Mouse (Mus musculus) liver, embryonic 16.5 days (tissue): ENCODE data around the gene Jmjd6. TPM values are rescaled to one million over a fixed set of nuclear protein-coding genes. Genes with fewer than 3 reads are reported as not detected.

ENCODE experiments used
- ATAC-seq: fragments of 200-750 bp; cut with Nextera tagmentation; 2 replicates; pipeline ENCODE4 v1.8.0; 2017; ENCODE audit warnings: low read depth, mild to moderate bottlenecking, moderate number of reproducible peaks, moderate library complexity
- H3K27ac ChIP-seq: fragments of 300-500 bp; sonication (generic); 2 replicates; pipeline ENCODE4 v1.5.1; 2014; ENCODE audit warnings: mild to moderate bottlenecking, low read length
- H3K27me3 ChIP-seq: fragments of 300-500 bp; sonication (generic); 2 replicates; pipeline ENCODE4 v1.6.1; 2014; ENCODE audit warnings: low read depth, low read length, mixed read lengths; ENCODE audit not compliant: control insufficient read depth, insufficient read depth
- H3K36me3 ChIP-seq: fragments of 300-500 bp; sonication (generic); 2 replicates; pipeline ENCODE4 v1.6.1; 2014; ENCODE audit warnings: mild to moderate bottlenecking; ENCODE audit not compliant: control insufficient read depth, insufficient read depth
- H3K4me1 ChIP-seq: fragments of 300-500 bp; sonication (generic); 2 replicates; pipeline ENCODE4 v1.6.1; 2014; ENCODE audit warnings: low read depth, low read length, mixed read lengths; ENCODE audit not compliant: control insufficient read depth
- H3K4me2 ChIP-seq: fragments of 300-500 bp; sonication (generic); 2 replicates; pipeline ENCODE4 v1.6.1; 2014; ENCODE audit warnings: low read depth, low read length, mixed read lengths
- H3K4me3 ChIP-seq: fragments of 300-500 bp; sonication (generic); 2 replicates; pipeline ENCODE4 v1.5.1; 2014; ENCODE audit warnings: low read depth, mild to moderate bottlenecking, low read length
- H3K9ac ChIP-seq: fragments of 300-500 bp; sonication (generic); 2 replicates; pipeline ENCODE4 v1.6.1; 2014; ENCODE audit warnings: low read depth, low read length
- H3K9me3 ChIP-seq: fragments of 300-500 bp; sonication (generic); replicated peaks from 2 replicates; pipeline ENCODE4 v1.6.1; 2016; ENCODE audit warnings: low read length; ENCODE audit not compliant: control insufficient read depth
- WGBS: fragments of 180-500 bp; shearing (Covaris S2); extraction: QIAGEN DNeasy Blood & Tissue Kit; methylation state at CpG from one replicate; pipeline ENCODE4 v1.1.7; 2014; ENCODE audit not compliant: insufficient replicate concordance; 5-methylcytosine and 5-hydroxymethylcytosine counted together
- polyA plus RNA-seq: library from polyadenylated mRNA; unstranded; fragments of >200 nt; fragmentation: Nextera tagmentation; extraction: Ambion mirVana; gene quantifications from 2 replicates; pipeline ENCODE4 v1.2.1, GENCODE M21; 2015

Gene Jmjd6
- polyA plus RNA-seq, 1 experiment from 2014 or later, result 25.4 TPM

GRCm38 (mm10) chr11:116848086-116848876 lies 5.0 kb upstream of the Jmjd6 start:
- Histone ChIP-seq H3K9ac (no peak overlapping the region), H3K4me2 (no peak overlapping the region), H3K36me3 (peaks cover 35% of the 10 kb centered on the region), H3K4me3 (no peak overlapping the region), H3K27ac (no peak overlapping the region), H3K4me1 (peaks cover 7% of the 10 kb centered on the region), H3K27me3 (no peaks in the 10 kb centered on the region), H3K9me3 (no peaks in the 10 kb centered on the region)
- ATAC-seq, result no peak
- 63% methylated on average over 5 of the region's 5 CpGs for WGBS

GRCm38 (mm10) chr11:116847187-116848085 lies 4.2 kb upstream of the Jmjd6 start:
- Histone ChIP-seq H3K9me3 (no peaks in the 10 kb centered on the region), H3K4me2 (no peak overlapping the region), H3K4me3 (no peak overlapping the region), H3K4me1 (peaks cover 7% of the 10 kb centered on the region), H3K27me3 (no peaks in the 10 kb centered on the region), H3K36me3 (peaks cover 35% of the 10 kb centered on the region), H3K27ac (no peak overlapping the region), H3K9ac (no peak overlapping the region)
- WGBS, result 90% methylated on average over 3 of the region's 3 CpGs
- no peak for ATAC-seq

DNA sequence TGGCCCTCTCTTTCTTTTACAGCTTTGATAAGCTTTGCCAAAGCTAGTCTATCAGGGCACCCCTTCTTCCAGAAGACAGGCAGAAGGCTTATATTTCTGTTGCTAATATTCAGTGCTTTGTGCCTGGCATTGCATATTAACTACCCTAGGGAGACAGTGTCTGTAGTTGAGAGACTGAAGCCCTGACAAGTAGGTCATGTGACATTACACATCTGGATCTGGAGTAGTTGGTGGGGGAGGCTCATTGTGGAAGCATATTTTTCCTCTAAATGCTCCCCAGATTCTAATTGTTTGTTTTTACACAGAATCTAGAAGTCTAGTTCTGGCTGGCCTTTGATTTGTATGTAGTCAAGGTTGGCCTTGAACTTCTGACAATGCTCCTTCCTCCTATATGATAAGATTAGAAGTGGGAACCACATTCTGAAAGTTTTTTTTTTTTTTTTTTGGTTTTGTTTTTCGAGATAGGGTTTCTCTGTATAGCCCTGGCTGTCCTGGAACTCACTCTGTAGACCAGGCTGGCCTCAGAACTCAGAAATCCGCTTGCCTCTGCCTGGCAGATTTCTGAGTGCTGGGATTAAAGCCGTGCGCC lies 3.4 kb upstream of the Jmjd6 start:
- ATAC-seq, result no peak
- Histone ChIP-seq H3K4me3 (no peak overlapping the region), H3K36me3 (peaks cover 33% of the 10 kb centered on the region), H3K4me1 (peaks cover 8% of the 10 kb centered on the region), H3K9me3 (no peaks in the 10 kb centered on the region), H3K27me3 (no peaks in the 10 kb centered on the region), H3K27ac (no peak overlapping the region), H3K9ac (no peak overlapping the region), H3K4me2 (no peak overlapping the region)
- 73% methylated on average over 4 of the region's 4 CpGs for WGBS

DNA sequence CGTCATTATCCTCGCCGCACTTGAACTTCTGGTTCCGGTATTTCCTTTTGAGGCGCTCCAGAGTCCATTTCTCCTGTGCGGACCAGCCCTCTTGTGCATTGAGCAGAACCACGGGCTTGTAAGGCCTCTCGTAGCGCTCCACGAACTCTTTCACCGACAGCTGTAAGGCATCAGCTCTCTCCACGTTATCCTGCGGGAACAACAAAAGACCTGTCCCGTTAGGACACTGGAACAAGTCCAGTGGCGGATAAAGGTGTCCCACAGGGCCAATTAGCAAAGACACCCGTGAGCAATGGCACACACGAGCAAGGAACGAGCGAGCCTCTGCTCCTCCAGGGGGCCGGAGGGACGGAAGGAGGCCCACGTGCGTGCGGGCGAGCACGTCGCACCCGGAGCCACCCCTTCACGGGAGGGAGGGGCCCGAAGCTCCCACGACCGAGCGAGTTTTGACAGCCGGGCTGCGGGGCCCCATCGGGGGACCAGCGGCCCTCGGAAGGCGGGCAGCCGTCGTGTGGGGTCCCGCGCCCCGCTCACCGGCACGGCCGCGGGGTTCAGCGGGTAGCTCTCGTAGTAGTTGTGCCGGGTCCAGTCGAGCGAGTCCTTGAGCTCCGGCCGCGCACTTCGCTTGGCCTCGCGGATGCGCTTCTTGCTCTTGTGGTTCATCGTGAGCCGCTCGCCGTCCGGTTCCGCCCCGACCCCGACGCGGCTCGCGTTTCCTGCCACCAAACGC lies 553 bp downstream of the Jmjd6 start:
- H3K4me3 ChIP-seq, result peak overlapping the region; percentile 80
- peak overlapping the region; percentile 95 for H3K9ac ChIP-seq
- no peaks in the 10 kb centered on the region for H3K9me3 ChIP-seq
- peak overlapping the region; percentile 99 for H3K27ac ChIP-seq
- under 1% methylated on average over 69 of the region's 73 CpGs for WGBS
- peak overlapping the region; percentile 98 for H3K4me2 ChIP-seq
- peaks cover 27% of the 10 kb centered on the region for H3K36me3 ChIP-seq
- peak; percentile 63 for ATAC-seq
- peaks cover 28% of the 10 kb centered on the region for H3K4me1 ChIP-seq
- H3K27me3 ChIP-seq, result no peaks in the 10 kb centered on the region

DNA sequence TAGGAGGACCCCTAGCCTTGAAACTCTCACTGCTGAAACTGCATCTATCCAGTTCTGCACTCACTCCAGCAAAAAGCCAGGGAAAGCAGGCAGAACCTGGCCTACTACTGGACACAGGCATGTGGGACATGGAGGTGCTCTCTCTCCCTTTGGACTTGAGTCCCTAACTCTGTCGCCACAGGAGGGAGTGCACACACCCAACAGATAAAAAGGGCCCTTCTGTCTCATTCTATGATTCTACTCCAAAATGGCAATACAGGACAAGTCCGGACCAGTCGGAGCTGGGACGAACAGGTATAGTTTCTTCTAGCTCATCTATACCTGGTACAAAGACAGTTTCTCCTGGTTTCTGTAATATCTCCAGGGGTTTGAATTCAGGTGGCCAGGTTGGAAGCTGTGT lies 2.5 kb downstream of the Jmjd6 start:
- Histone ChIP-seq H3K27ac (no peak overlapping the region), H3K4me2 (peak overlapping the region; percentile 98), H3K27me3 (no peaks in the 10 kb centered on the region), H3K36me3 (peaks cover 42% of the 10 kb centered on the region), H3K9ac (peak overlapping the region; percentile 7; the same call in 1 of the 2 replicates), H3K4me1 (peaks cover 28% of the 10 kb centered on the region), H3K4me3 (peak overlapping the region; percentile 80), H3K9me3 (no peaks in the 10 kb centered on the region)
- no peak for ATAC-seq
- 62% methylated on average over 4 of the region's 4 CpGs for WGBS

- Histone ChIP-seq H3K4me1 (peaks cover 27% of the 10 kb centered on the region), H3K36me3 (peaks cover 49% of the 10 kb centered on the region), H3K27me3 (no peaks in the 10 kb centered on the region), H3K27ac (0 out of 2 replicates have a peak overlapping the region, but pooled peaks have one; percentile 21), H3K4me3 (no peak overlapping the region), H3K9me3 (no peaks in the 10 kb centered on the region), H3K4me2 (no peak overlapping the region), H3K9ac (no peak overlapping the region)
- ATAC-seq, result no peak
- WGBS, result 70% methylated on average over 7 of the region's 7 CpGs
Measured at GRCm38 (mm10) chr11:116839601-116840000, 3.6 kb downstream of the Jmjd6 start.

DNA sequence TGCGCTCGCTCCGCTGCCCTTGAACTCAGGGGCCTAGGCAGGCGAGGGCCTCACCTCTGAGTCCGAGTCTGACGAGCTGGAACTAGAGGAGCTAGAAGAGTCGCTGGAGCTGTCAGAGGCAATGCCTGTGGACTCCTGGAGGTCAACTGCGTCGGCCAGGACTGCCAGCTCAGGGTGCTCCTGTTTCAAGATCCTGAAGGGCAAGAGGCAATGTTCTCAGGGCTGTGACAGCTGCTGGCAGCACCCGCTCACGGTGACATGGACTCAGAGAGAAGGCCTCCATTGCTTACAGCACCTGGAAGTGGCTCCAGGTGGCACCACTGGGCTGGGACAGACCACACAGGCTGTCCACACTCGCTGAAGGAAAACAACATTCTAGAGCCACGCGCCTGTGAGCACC lies 4.3 kb downstream of the Jmjd6 start:
- H3K27me3 ChIP-seq, result no peaks in the 10 kb centered on the region
- H3K36me3 ChIP-seq, result peaks cover 52% of the 10 kb centered on the region
- 82% methylated on average over 14 of the region's 14 CpGs for WGBS
- H3K4me1 ChIP-seq, result peaks cover 23% of the 10 kb centered on the region
- no peak for ATAC-seq
- no peaks in the 10 kb centered on the region for H3K9me3 ChIP-seq
- no peak overlapping the region for H3K27ac ChIP-seq
- no peak overlapping the region for H3K4me3 ChIP-seq
- H3K4me2 ChIP-seq, result no peak overlapping the region
- H3K9ac ChIP-seq, result no peak overlapping the region

- Histone ChIP-seq H3K27me3 (no peaks in the 10 kb centered on the region), H3K36me3 (peaks cover 52% of the 10 kb centered on the region), H3K4me2 (no peak overlapping the region), H3K4me1 (peaks cover 23% of the 10 kb centered on the region), H3K9ac (no peak overlapping the region), H3K27ac (no peak overlapping the region), H3K9me3 (no peaks in the 10 kb centered on the region), H3K4me3 (no peak overlapping the region)
- WGBS, result 82% methylated on average over 10 of the region's 10 CpGs
- no peak for ATAC-seq
Measured at GRCm38 (mm10) chr11:116837441-116837840, 5.8 kb downstream of the Jmjd6 start.
